Mouse (Mus musculus): ENCODE measurements around the gene Fzd7. TPM values are rescaled to one million over a fixed set of nuclear protein-coding genes. Genes with fewer than 3 reads are reported as not detected.

Gene Fzd7
- polyA plus RNA-seq, 1 experiment from 2014 or later, result 3.4 TPM

GRCm38 (mm10) chr1:59444127-59444660, 38.0 kb upstream of the Fzd7 start:
- Histone ChIP-seq H3K27me3 (replicated peaks; ENCODE audit: control insufficient read depth, insufficient read depth, low read length) (no peaks in the 10 kb centered on the region), H3K9me3 (ENCODE audit: control insufficient read depth, low read length) (no peaks in the 10 kb centered on the region), H3K27ac (ENCODE audit: low read length) (no peak overlapping the region), H3K4me2 (ENCODE audit: low read depth, low read length) (no peak overlapping the region), H3K4me1 (ENCODE audit: control insufficient read depth, insufficient read depth, low read length) (peaks cover 17% of the 10 kb centered on the region), H3K9ac (ENCODE audit: low read depth, low read length) (no peak overlapping the region), H3K4me3 (ENCODE audit: low read length) (no peak overlapping the region), H3K36me3 (ENCODE audit: control insufficient read depth, insufficient read depth, low read length) (no peaks in the 10 kb centered on the region)
- no peak for ATAC-seq
- 73% methylated on average over 3 of the region's 3 CpGs for WGBS

GRCm38 (mm10) chr1:59445242-59445641, 37.0 kb upstream of the Fzd7 start:
- H3K4me3 ChIP-seq (ENCODE audit: low read length), result no peak overlapping the region
- ATAC-seq, result peak; percentile 52
- no peaks in the 10 kb centered on the region for H3K36me3 ChIP-seq (ENCODE audit: control insufficient read depth, insufficient read depth, low read length)
- H3K27ac ChIP-seq (ENCODE audit: low read length), result no peak overlapping the region
- 70% methylated on average over 5 of the region's 5 CpGs for whole genome bisulfite sequencing
- no peak overlapping the region for H3K4me2 ChIP-seq (ENCODE audit: low read depth, low read length)
- peaks cover 16% of the 10 kb centered on the region for H3K4me1 ChIP-seq (ENCODE audit: control insufficient read depth, insufficient read depth, low read length)
- no peaks in the 10 kb centered on the region for H3K9me3 ChIP-seq (ENCODE audit: control insufficient read depth, low read length)
- H3K27me3 ChIP-seq (replicated peaks; ENCODE audit: control insufficient read depth, insufficient read depth, low read length), result no peaks in the 10 kb centered on the region
- H3K9ac ChIP-seq (ENCODE audit: low read depth, low read length), result no peak overlapping the region

GRCm38 (mm10) chr1:59448497-59449270, 33.5 kb upstream of the Fzd7 start:
- peaks cover 3% of the 10 kb centered on the region; the same call in 1 of the 2 replicates for H3K9me3 ChIP-seq (ENCODE audit: control insufficient read depth, low read length)
- H3K9ac ChIP-seq (ENCODE audit: low read depth, low read length), result peak overlapping the region; percentile 1; the same call in 1 of the 2 replicates
- WGBS, result 52% methylated on average over 11 of the region's 11 CpGs
- H3K4me3 ChIP-seq (ENCODE audit: low read length), result no peak overlapping the region
- H3K27me3 ChIP-seq (replicated peaks; ENCODE audit: control insufficient read depth, insufficient read depth, low read length), result no peaks in the 10 kb centered on the region
- H3K4me1 ChIP-seq (ENCODE audit: control insufficient read depth, insufficient read depth, low read length), result peaks cover 28% of the 10 kb centered on the region
- H3K36me3 ChIP-seq (ENCODE audit: control insufficient read depth, insufficient read depth, low read length), result no peaks in the 10 kb centered on the region
- no peak for ATAC-seq
- H3K4me2 ChIP-seq (ENCODE audit: low read depth, low read length), result peak overlapping the region; percentile 34; the same call in 1 of the 2 replicates
- H3K27ac ChIP-seq (ENCODE audit: low read length), result no peak overlapping the region

GRCm38 (mm10) chr1:59449423-59449822, 32.8 kb upstream of the Fzd7 start:
- peak overlapping the region; percentile 64 for H3K27ac ChIP-seq (ENCODE audit: low read length)
- peak; percentile 52; the same call in 1 of the 2 replicates for ATAC-seq

GRCm38 (mm10) chr1:59450896-59451295, 31.3 kb upstream of the Fzd7 start:
- 87% methylated on average over 11 of the region's 11 CpGs for WGBS
- Histone ChIP-seq H3K4me3 (ENCODE audit: low read length) (no peak overlapping the region), H3K9ac (ENCODE audit: low read depth, low read length) (no peak overlapping the region), H3K9me3 (ENCODE audit: control insufficient read depth, low read length) (peaks cover 3% of the 10 kb centered on the region; the same call in 1 of the 2 replicates), H3K27ac (ENCODE audit: low read length) (no peak overlapping the region), H3K27me3 (replicated peaks; ENCODE audit: control insufficient read depth, insufficient read depth, low read length) (no peaks in the 10 kb centered on the region), H3K36me3 (ENCODE audit: control insufficient read depth, insufficient read depth, low read length) (no peaks in the 10 kb centered on the region), H3K4me1 (ENCODE audit: control insufficient read depth, insufficient read depth, low read length) (peaks cover 26% of the 10 kb centered on the region), H3K4me2 (ENCODE audit: low read depth, low read length) (no peak overlapping the region)
- ATAC-seq, result 0 out of 2 replicates have a peak, but pooled peaks have one; percentile 14

More at GRCm38 (mm10) chr1:59449423-59449822, 32.8 kb upstream of the Fzd7 start:
- Histone ChIP-seq H3K4me1 (ENCODE audit: control insufficient read depth, insufficient read depth, low read length) (peaks cover 28% of the 10 kb centered on the region), H3K9me3 (ENCODE audit: control insufficient read depth, low read length) (peaks cover 3% of the 10 kb centered on the region; the same call in 1 of the 2 replicates), H3K27me3 (replicated peaks; ENCODE audit: control insufficient read depth, insufficient read depth, low read length) (no peaks in the 10 kb centered on the region), H3K4me2 (ENCODE audit: low read depth, low read length) (peak overlapping the region; percentile 34), H3K4me3 (ENCODE audit: low read length) (no peak overlapping the region), H3K36me3 (ENCODE audit: control insufficient read depth, insufficient read depth, low read length) (no peaks in the 10 kb centered on the region), H3K9ac (ENCODE audit: low read depth, low read length) (0 out of 2 replicates have a peak overlapping the region, but pooled peaks have one; percentile 8)
- WGBS, result 12% methylated on average over 11 of the region's 11 CpGs

- Histone ChIP-seq H3K36me3 (ENCODE audit: control insufficient read depth, insufficient read depth, low read length) (no peaks in the 10 kb centered on the region), H3K9me3 (ENCODE audit: control insufficient read depth, low read length) (peaks cover 3% of the 10 kb centered on the region; the same call in 1 of the 2 replicates), H3K27me3 (replicated peaks; ENCODE audit: control insufficient read depth, insufficient read depth, low read length) (no peaks in the 10 kb centered on the region), H3K4me2 (ENCODE audit: low read depth, low read length) (no peak overlapping the region), H3K27ac (ENCODE audit: low read length) (no peak overlapping the region), H3K9ac (ENCODE audit: low read depth, low read length) (no peak overlapping the region), H3K4me3 (ENCODE audit: low read length) (no peak overlapping the region), H3K4me1 (ENCODE audit: control insufficient read depth, insufficient read depth, low read length) (peaks cover 29% of the 10 kb centered on the region)
- 32% methylated on average over 9 of the region's 9 CpGs for WGBS
- ATAC-seq, result no peak
Observed at GRCm38 (mm10) chr1:59451584-59451983, 30.6 kb upstream of the Fzd7 start.

GRCm38 (mm10) chr1:59456825-59457224, 25.4 kb upstream of the Fzd7 start:
- H3K9me3 ChIP-seq (ENCODE audit: control insufficient read depth, low read length), result peaks cover 3% of the 10 kb centered on the region; the same call in 1 of the 2 replicates
- H3K4me2 ChIP-seq (ENCODE audit: low read depth, low read length), result no peak overlapping the region
- 35% methylated on average over 3 of the region's 3 CpGs for WGBS
- no peak overlapping the region for H3K9ac ChIP-seq (ENCODE audit: low read depth, low read length)
- H3K4me3 ChIP-seq (ENCODE audit: low read length), result no peak overlapping the region
- H3K4me1 ChIP-seq (ENCODE audit: control insufficient read depth, insufficient read depth, low read length), result peaks cover 16% of the 10 kb centered on the region
- no peaks in the 10 kb centered on the region for H3K36me3 ChIP-seq (ENCODE audit: control insufficient read depth, insufficient read depth, low read length)
- no peaks in the 10 kb centered on the region for H3K27me3 ChIP-seq (replicated peaks; ENCODE audit: control insufficient read depth, insufficient read depth, low read length)
- H3K27ac ChIP-seq (ENCODE audit: low read length), result no peak overlapping the region
- 0 out of 2 replicates have a peak, but pooled peaks have one; percentile 46 for ATAC-seq

GRCm38 (mm10) chr1:59457873-59458272, 24.4 kb upstream of the Fzd7 start:
- no peak for ATAC-seq
- H3K9me3 ChIP-seq (ENCODE audit: control insufficient read depth, low read length), result no peaks in the 10 kb centered on the region

GRCm38 (mm10) chr1:59458886-59459285, 23.3 kb upstream of the Fzd7 start:
- 25% methylated on average over 8 of the region's 8 CpGs for WGBS
- Histone ChIP-seq H3K27ac (ENCODE audit: low read length) (no peak overlapping the region), H3K4me1 (ENCODE audit: control insufficient read depth, insufficient read depth, low read length) (peaks cover 16% of the 10 kb centered on the region), H3K4me2 (ENCODE audit: low read depth, low read length) (no peak overlapping the region), H3K9me3 (ENCODE audit: control insufficient read depth, low read length) (no peaks in the 10 kb centered on the region), H3K27me3 (replicated peaks; ENCODE audit: control insufficient read depth, insufficient read depth, low read length) (no peaks in the 10 kb centered on the region), H3K9ac (ENCODE audit: low read depth, low read length) (no peak overlapping the region), H3K4me3 (ENCODE audit: low read length) (no peak overlapping the region), H3K36me3 (ENCODE audit: control insufficient read depth, insufficient read depth, low read length) (no peaks in the 10 kb centered on the region)
- no peak for ATAC-seq

More at GRCm38 (mm10) chr1:59457873-59458272, 24.4 kb upstream of the Fzd7 start:
- WGBS, result 67% methylated on average over 4 of the region's 4 CpGs
- Histone ChIP-seq H3K9ac (ENCODE audit: low read depth, low read length) (no peak overlapping the region), H3K4me2 (ENCODE audit: low read depth, low read length) (no peak overlapping the region), H3K4me1 (ENCODE audit: control insufficient read depth, insufficient read depth, low read length) (peaks cover 16% of the 10 kb centered on the region), H3K27me3 (replicated peaks; ENCODE audit: control insufficient read depth, insufficient read depth, low read length) (no peaks in the 10 kb centered on the region), H3K27ac (ENCODE audit: low read length) (no peak overlapping the region), H3K36me3 (ENCODE audit: control insufficient read depth, insufficient read depth, low read length) (no peaks in the 10 kb centered on the region), H3K4me3 (ENCODE audit: low read length) (no peak overlapping the region)

Measured in intestine, embryonic 16.5 days (tissue).